Comparison of ENCODE assay signal across 35 mouse cellular contexts in the genomic region with DNA sequence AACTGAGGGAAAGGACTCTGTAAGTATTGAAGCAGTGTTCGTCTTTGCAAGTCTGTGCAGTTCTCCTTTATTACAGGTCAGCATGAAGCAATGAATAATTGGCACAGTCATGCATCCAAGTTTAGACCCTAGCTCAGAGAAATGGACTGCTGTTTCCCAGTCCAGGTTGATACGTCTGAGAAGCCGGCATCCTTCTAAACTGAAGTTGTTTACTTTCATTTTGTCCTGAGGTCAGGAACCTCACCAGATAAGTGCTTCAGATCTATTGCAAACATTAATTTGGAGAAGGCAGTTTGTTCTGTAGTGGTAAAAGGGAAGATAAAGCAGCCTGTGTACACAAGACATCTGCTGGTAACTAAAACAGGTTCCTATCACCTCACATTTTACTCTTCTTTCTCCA.
"Had no signal": no experiment of that assay in that cellular context is flagged by ENCODE, and none has a peak within 500 bp of the region (broad histone marks: within the 10 kb centered on the region; RNA-seq: fewer than 3 reads in every experiment).

No protein-coding gene starts in this region.

- H3K36me3 ChIP-seq: heart, embryonic 10.5 days; heart, embryonic 12.5 days; heart, embryonic 13.5 days; heart, embryonic 15.5 days; hindbrain, embryonic 10.5 days; hindbrain, embryonic 12.5 days; hindbrain, embryonic 13.5 days; hindbrain, embryonic 15.5 days; intestine, embryonic 15.5 days; kidney, embryonic 15.5 days had no signal

- H3K4me1 ChIP-seq: heart, embryonic 10.5 days; heart, embryonic 12.5 days; heart, embryonic 13.5 days; heart, embryonic 15.5 days; hindbrain, embryonic 10.5 days; hindbrain, embryonic 12.5 days; hindbrain, embryonic 13.5 days; hindbrain, embryonic 15.5 days; intestine, embryonic 15.5 days; kidney, embryonic 15.5 days had no signal

- DNase-seq: heart, postnatal 10 days; heart, postnatal 14 days; heart, postnatal 36 days; heart, postnatal 4 days; kidney, adult 11 months; kidney, adult 18-20 months; kidney, adult 2 months; kidney, adult 8-10 months; kidney, adult 9 months; kidney, postnatal 10 days; kidney, postnatal 14 days; kidney, postnatal 25 days; kidney, postnatal 36 days; kidney, postnatal 4 days; layer of hippocampus, adult 9-11 months; layer of hippocampus, postnatal 36 days had no signal

- H3K9ac ChIP-seq: heart, embryonic 12.5 days; heart, embryonic 13.5 days; heart, embryonic 15.5 days; hindbrain, embryonic 12.5 days; hindbrain, embryonic 13.5 days; hindbrain, embryonic 14.5 days; hindbrain, embryonic 15.5 days; intestine, embryonic 15.5 days; kidney, embryonic 15.5 days had no signal

- ATAC-seq: hindbrain, embryonic 16.5 days; hindbrain, postnatal 0 days; inflammation-experienced regulatory T-cells, adult 6 months; intestine, embryonic 15.5 days; intestine, embryonic 16.5 days; intestine, postnatal 0 days had no signal

- H3K27ac ChIP-seq: heart, embryonic 10.5 days; heart, embryonic 13.5 days; heart, embryonic 15.5 days; hindbrain, embryonic 10.5 days; hindbrain, embryonic 12.5 days; hindbrain, embryonic 13.5 days; hindbrain, embryonic 14.5 days; hindbrain, embryonic 15.5 days; hindbrain, postnatal 0 days; intestine, embryonic 15.5 days; kidney, embryonic 15.5 days; kidney, postnatal 0 days; layer of hippocampus, adult 2 months had no signal

- H3K4me2 ChIP-seq: heart, embryonic 11.5 days; heart, embryonic 12.5 days; heart, embryonic 13.5 days; heart, embryonic 15.5 days; hindbrain, embryonic 12.5 days; hindbrain, embryonic 13.5 days; hindbrain, embryonic 14.5 days; hindbrain, embryonic 15.5 days; intestine, embryonic 15.5 days; kidney, embryonic 15.5 days had no signal

- H3K9me3 ChIP-seq: heart, embryonic 10.5 days; heart, embryonic 12.5 days; heart, embryonic 13.5 days; heart, embryonic 15.5 days; hindbrain, embryonic 10.5 days; hindbrain, embryonic 12.5 days; hindbrain, embryonic 13.5 days; hindbrain, embryonic 15.5 days; intestine, embryonic 15.5 days; kidney, embryonic 15.5 days had no signal

- H3K4me3 ChIP-seq: heart, embryonic 10.5 days; heart, embryonic 12.5 days; heart, embryonic 13.5 days; heart, embryonic 15.5 days; hindbrain, embryonic 10.5 days; hindbrain, embryonic 12.5 days; hindbrain, embryonic 13.5 days; hindbrain, embryonic 15.5 days; intestine, embryonic 15.5 days; kidney, embryonic 15.5 days; layer of hippocampus, adult 2 months had no signal

- H3K27me3 ChIP-seq: heart, embryonic 12.5 days; heart, embryonic 13.5 days; heart, embryonic 15.5 days; hindbrain, embryonic 12.5 days; hindbrain, embryonic 13.5 days; hindbrain, embryonic 15.5 days; intestine, embryonic 15.5 days; kidney, embryonic 15.5 days had no signal
